Mouse (Mus musculus) layer of hippocampus, adult 9-11 months (tissue): ENCODE data around the gene Ccdc114.
"Not testable (repeated sequence)": the region's sequence is repeated elsewhere in the genome, so short reads cannot be mapped to it uniquely, and the experiment has no call there.

ENCODE experiments used
- DNase-seq: peaks from one replicate; pipeline ENCODE4 v3.0.0; 2022

Gene Ccdc114

GRCm38 (mm10) chr7:45923762-45924428, at the start of gene Ccdc114:
Gene Ccdc114, plus strand, starts transcription at chr7:45924072.
- DNase-seq: peak; percentile 59

- no peak for DNase-seq
These were observed 47.0 kb upstream of the Ccdc114 start for GRCm38 (mm10) chr7:45876895-45877294.

GRCm38 (mm10) chr7:45878278-45878677, 45.6 kb upstream of the Ccdc114 start, which contains the start of gene Grin2d:
Gene Grin2d, minus strand, starts transcription at chr7:45878378.
- not testable (repeated sequence) for DNase-seq

- DNase-seq: no peak
These were observed 43.3 kb upstream of the Ccdc114 start for GRCm38 (mm10) chr7:45880531-45880930.

- DNase-seq: no peak
These were observed 42.9 kb upstream of the Ccdc114 start for GRCm38 (mm10) chr7:45881011-45881410.

- no peak for DNase-seq
These were observed 36.6 kb upstream of the Ccdc114 start for GRCm38 (mm10) chr7:45887246-45887645.

- no peak for DNase-seq
These were observed 31.2 kb upstream of the Ccdc114 start for GRCm38 (mm10) chr7:45892651-45893050.

- DNase-seq: no peak
These were observed 27.8 kb upstream of the Ccdc114 start for GRCm38 (mm10) chr7:45895931-45896516.

GRCm38 (mm10) chr7:45896517-45897257, 27.2 kb upstream of the Ccdc114 start, which contains the start of the genes Syngr4 and Tmem143:
Gene Syngr4, minus strand, starts transcription at chr7:45896714.
Gene Tmem143, plus strand, starts transcription at chr7:45896941.
- peak; percentile 99 for DNase-seq

GRCm38 (mm10) chr7:45897258-45897757, 26.6 kb upstream of the Ccdc114 start:
- peak; percentile 66 for DNase-seq

GRCm38 (mm10) chr7:45898125-45898524, 25.7 kb upstream of the Ccdc114 start:
- not testable (repeated sequence) for DNase-seq

- no peak for DNase-seq
These were observed 22.3 kb upstream of the Ccdc114 start for GRCm38 (mm10) chr7:45901562-45901961.

- DNase-seq: no peak
These were observed 21.3 kb upstream of the Ccdc114 start for GRCm38 (mm10) chr7:45902481-45903002.

GRCm38 (mm10) chr7:45906622-45907021, 17.2 kb upstream of the Ccdc114 start:
- DNase-seq: no peak

- DNase-seq: no peak
These were observed 15.5 kb upstream of the Ccdc114 start for GRCm38 (mm10) chr7:45908384-45908783.

GRCm38 (mm10) chr7:45909145-45909544, 14.7 kb upstream of the Ccdc114 start:
- DNase-seq: no peak

- no peak for DNase-seq
These were observed 9.8 kb upstream of the Ccdc114 start for GRCm38 (mm10) chr7:45914067-45914466.

- no peak for DNase-seq
These were observed 8.9 kb upstream of the Ccdc114 start for GRCm38 (mm10) chr7:45915011-45915410.

- DNase-seq: peak; percentile 90
These were observed 7.5 kb upstream of the Ccdc114 start for GRCm38 (mm10) chr7:45916056-45917003.

- DNase-seq: no peak
These were observed 6.7 kb upstream of the Ccdc114 start for GRCm38 (mm10) chr7:45917004-45917704.

GRCm38 (mm10) chr7:45917926-45918325, 5.9 kb upstream of the Ccdc114 start:
- DNase-seq: no peak
